Mouse (Mus musculus): ENCODE measurements around the gene Ggn. TPM values are rescaled to one million over a fixed set of nuclear protein-coding genes. Genes with fewer than 3 reads are reported as not detected.
"Not testable (repeated sequence)": the region's sequence is repeated elsewhere in the genome, so short reads cannot be mapped to it uniquely, and the experiment has no call there.

Ggn gene
- polyA plus RNA-seq, 1 experiment from 2014 or later: 0.54 TPM

DNA sequence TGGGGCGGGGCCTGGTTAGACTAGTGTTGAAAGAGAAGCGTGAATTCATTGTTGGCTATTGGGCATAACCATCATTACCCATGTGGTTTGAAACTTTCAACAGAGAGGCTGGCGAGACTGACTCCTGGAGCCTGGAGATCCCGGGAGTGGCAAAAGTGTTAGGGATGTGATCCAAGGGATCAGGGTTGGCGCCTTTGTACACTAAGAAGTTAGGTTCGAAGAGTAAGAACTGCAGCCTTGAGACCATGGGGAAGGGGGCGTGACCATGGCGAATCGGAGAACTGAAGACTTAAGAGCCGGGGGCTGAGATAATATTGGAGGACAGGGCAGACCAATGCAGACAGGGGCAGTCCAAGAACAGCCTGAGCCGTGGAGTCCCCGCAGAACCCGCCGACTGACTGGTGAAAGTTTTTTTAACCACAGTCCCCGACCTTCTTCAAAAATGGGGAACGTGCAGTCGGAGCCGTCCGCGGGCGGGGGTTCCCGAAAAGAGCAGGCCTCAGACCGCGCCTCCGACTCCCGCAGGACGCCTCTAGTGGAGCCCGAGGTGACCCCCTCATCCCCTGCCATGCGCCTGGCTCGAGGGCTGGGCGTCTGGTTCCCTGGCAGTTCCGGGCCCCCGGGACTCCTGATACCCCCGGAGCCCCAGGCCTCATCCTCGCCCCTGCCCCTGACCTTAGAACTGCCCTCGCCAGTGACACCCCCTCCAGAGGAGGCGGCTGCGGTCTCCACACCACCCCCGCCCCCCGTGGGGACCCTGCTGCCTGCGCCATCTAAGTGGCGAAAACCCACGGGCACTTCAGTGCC lies 948 bp downstream of the Ggn start:
- WGBS: under 1% methylated on average over 43 of the region's 43 CpGs
- H3K27ac ChIP-seq (ENCODE audit: low read length): no peak overlapping the region
- H3K27me3 ChIP-seq (ENCODE audit: control insufficient read depth, insufficient read depth, low read depth, low read length): peaks cover 37% of the 10 kb centered on the region
- no peak for ATAC-seq
- H3K9me3 ChIP-seq (replicated peaks; ENCODE audit: control insufficient read depth, low read length, poor library complexity, severe bottlenecking): no peaks in the 10 kb centered on the region
- peak overlapping the region; percentile 36; the same call in 1 of the 2 replicates for H3K9ac ChIP-seq (ENCODE audit: low read depth, low read length)
- peaks cover 19% of the 10 kb centered on the region for H3K36me3 ChIP-seq (ENCODE audit: control insufficient read depth, insufficient read depth, low read length)
- peak overlapping the region; percentile 61 for H3K4me2 ChIP-seq (ENCODE audit: low read length)
- H3K4me3 ChIP-seq (ENCODE audit: low read depth, low read length): peak overlapping the region; percentile 75
- peaks cover 22% of the 10 kb centered on the region for H3K4me1 ChIP-seq (ENCODE audit: control insufficient read depth, insufficient read depth, low read length)

- peak overlapping the region; percentile 13; the same call in 1 of the 2 replicates for H3K4me3 ChIP-seq (ENCODE audit: low read depth, low read length)
- no peak for ATAC-seq
- peaks cover 22% of the 10 kb centered on the region for H3K4me1 ChIP-seq (ENCODE audit: control insufficient read depth, insufficient read depth, low read length)
- WGBS: 4% methylated on average over 31 of the region's 34 CpGs
- H3K36me3 ChIP-seq (ENCODE audit: control insufficient read depth, insufficient read depth, low read length): peaks cover 23% of the 10 kb centered on the region
- no peak overlapping the region for H3K27ac ChIP-seq (ENCODE audit: low read length)
- peak overlapping the region; percentile 36; the same call in 1 of the 2 replicates for H3K9ac ChIP-seq (ENCODE audit: low read depth, low read length)
- H3K4me2 ChIP-seq (ENCODE audit: low read length): peak overlapping the region; percentile 61
- H3K27me3 ChIP-seq (ENCODE audit: control insufficient read depth, insufficient read depth, low read depth, low read length): peaks cover 37% of the 10 kb centered on the region
- no peaks in the 10 kb centered on the region for H3K9me3 ChIP-seq (replicated peaks; ENCODE audit: control insufficient read depth, low read length, poor library complexity, severe bottlenecking)
Observed at GRCm38 (mm10) chr7:29171562-29172097, 1.6 kb downstream of the Ggn start.

DNA sequence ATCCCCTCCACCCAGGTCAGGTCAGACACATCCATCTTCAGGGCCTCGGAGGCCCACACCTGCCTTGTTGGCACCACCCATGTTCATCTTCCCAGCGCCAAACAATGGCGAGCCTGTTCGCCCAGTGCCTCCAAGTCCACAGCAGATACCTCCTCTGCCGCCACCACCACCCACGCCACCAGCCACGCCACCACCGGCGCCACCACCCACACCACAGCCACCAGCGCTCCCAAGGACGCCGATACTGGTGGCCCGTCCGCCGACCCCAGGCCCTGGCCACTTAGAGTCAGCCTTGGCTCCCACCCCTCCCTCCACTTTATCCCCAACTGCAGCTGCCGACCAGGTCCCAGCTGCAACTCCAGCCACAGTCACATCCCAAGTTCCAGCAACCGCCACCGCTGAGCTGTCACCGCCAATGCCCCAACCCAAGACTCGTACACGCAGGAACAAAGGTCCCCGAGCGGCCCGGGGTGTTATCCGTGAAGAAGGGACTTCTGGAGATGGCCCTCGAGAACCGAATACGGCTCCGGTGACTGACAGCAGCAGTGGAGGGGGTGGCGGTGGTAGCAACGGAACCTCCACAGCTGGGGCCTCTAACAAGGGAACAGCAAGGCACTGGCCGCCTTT lies 2.5 kb downstream of the Ggn start:
- H3K4me3 ChIP-seq (ENCODE audit: low read depth, low read length): no peak overlapping the region
- 32% methylated on average over 32 of the region's 32 CpGs for WGBS
- H3K9ac ChIP-seq (ENCODE audit: low read depth, low read length): no peak overlapping the region
- H3K9me3 ChIP-seq (replicated peaks; ENCODE audit: control insufficient read depth, low read length, poor library complexity, severe bottlenecking): no peaks in the 10 kb centered on the region
- no peak overlapping the region for H3K27ac ChIP-seq (ENCODE audit: low read length)
- H3K4me2 ChIP-seq (ENCODE audit: low read length): no peak overlapping the region
- peaks cover 21% of the 10 kb centered on the region for H3K4me1 ChIP-seq (ENCODE audit: control insufficient read depth, insufficient read depth, low read length)
- H3K27me3 ChIP-seq (ENCODE audit: control insufficient read depth, insufficient read depth, low read depth, low read length): peaks cover 37% of the 10 kb centered on the region
- ATAC-seq: no peak
- H3K36me3 ChIP-seq (ENCODE audit: control insufficient read depth, insufficient read depth, low read length): peaks cover 25% of the 10 kb centered on the region

- 85% methylated on average over 4 of the region's 4 CpGs for WGBS
- H3K4me1 ChIP-seq (ENCODE audit: control insufficient read depth, insufficient read depth, low read length): peaks cover 17% of the 10 kb centered on the region
- H3K27ac ChIP-seq (ENCODE audit: low read length): no peak overlapping the region
- H3K9me3 ChIP-seq (replicated peaks; ENCODE audit: control insufficient read depth, low read length, poor library complexity, severe bottlenecking): no peaks in the 10 kb centered on the region
- peaks cover 25% of the 10 kb centered on the region for H3K36me3 ChIP-seq (ENCODE audit: control insufficient read depth, insufficient read depth, low read length)
- H3K4me3 ChIP-seq (ENCODE audit: low read depth, low read length): no peak overlapping the region
- H3K4me2 ChIP-seq (ENCODE audit: low read length): no peak overlapping the region
- ATAC-seq: no peak
- H3K27me3 ChIP-seq (ENCODE audit: control insufficient read depth, insufficient read depth, low read depth, low read length): peaks cover 16% of the 10 kb centered on the region
- H3K9ac ChIP-seq (ENCODE audit: low read depth, low read length): no peak overlapping the region
Observed at GRCm38 (mm10) chr7:29178106-29178505, 8.1 kb downstream of the Ggn start.

DNA sequence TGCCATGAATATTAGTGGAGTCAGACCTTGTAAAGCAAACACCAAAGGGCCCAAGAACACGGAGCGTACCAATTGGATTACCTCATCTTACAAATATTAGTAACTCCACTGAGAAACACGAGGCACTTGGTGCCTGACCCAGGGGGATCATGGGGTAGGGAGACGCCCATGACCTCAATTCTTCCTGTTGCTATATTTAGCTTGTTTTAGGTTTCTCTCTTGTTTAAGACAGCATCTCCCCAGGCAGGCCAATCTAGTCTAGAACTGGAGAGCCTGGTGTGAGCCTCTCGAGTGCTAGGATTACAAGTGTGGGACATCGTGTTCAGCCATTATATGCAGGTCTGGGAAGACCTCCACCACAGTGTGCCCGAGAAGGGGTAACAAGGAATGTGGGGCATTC lies 9.3 kb downstream of the Ggn start:
- Histone ChIP-seq H3K4me2 (ENCODE audit: low read length) (peak overlapping the region; percentile 82), H3K36me3 (ENCODE audit: control insufficient read depth, insufficient read depth, low read length) (peaks cover 21% of the 10 kb centered on the region), H3K4me3 (ENCODE audit: low read depth, low read length) (peak overlapping the region; percentile 65), H3K9me3 (replicated peaks; ENCODE audit: control insufficient read depth, low read length, poor library complexity, severe bottlenecking) (no peaks in the 10 kb centered on the region), H3K27ac (ENCODE audit: low read length) (no peak overlapping the region), H3K4me1 (ENCODE audit: control insufficient read depth, insufficient read depth, low read length) (peaks cover 17% of the 10 kb centered on the region), H3K27me3 (ENCODE audit: control insufficient read depth, insufficient read depth, low read depth, low read length) (peaks cover 5% of the 10 kb centered on the region; the same call in 1 of the 2 replicates), H3K9ac (ENCODE audit: low read depth, low read length) (peak overlapping the region; percentile 72)
- WGBS: 56% methylated on average over 7 of the region's 7 CpGs
- no peak for ATAC-seq

GRCm38 (mm10) chr7:29180077-29180853 lies 10.3 kb downstream of the Ggn start, which contains the start of gene Psmd8:
TSS of gene Psmd8 (minus strand) at chr7:29180701.
- Histone ChIP-seq H3K4me1 (ENCODE audit: control insufficient read depth, insufficient read depth, low read length) (peaks cover 17% of the 10 kb centered on the region), H3K27ac (ENCODE audit: low read length) (peak within 1 kb of the TSS; percentile 71), H3K36me3 (ENCODE audit: control insufficient read depth, insufficient read depth, low read length) (peaks cover 12% of the 10 kb centered on the region), H3K27me3 (ENCODE audit: control insufficient read depth, insufficient read depth, low read depth, low read length) (no peaks in the 10 kb centered on the region), H3K9me3 (replicated peaks; ENCODE audit: control insufficient read depth, low read length, poor library complexity, severe bottlenecking) (no peaks in the 10 kb centered on the region), H3K9ac (ENCODE audit: low read depth, low read length) (peak within 1 kb of the TSS; percentile 72), H3K4me3 (ENCODE audit: low read depth, low read length) (peak within 1 kb of the TSS; percentile 65), H3K4me2 (ENCODE audit: low read length) (peak within 1 kb of the TSS; percentile 82)
- WGBS: under 1% methylated on average over 62 of the region's 62 CpGs
- ATAC-seq: peak; percentile 95

DNA sequence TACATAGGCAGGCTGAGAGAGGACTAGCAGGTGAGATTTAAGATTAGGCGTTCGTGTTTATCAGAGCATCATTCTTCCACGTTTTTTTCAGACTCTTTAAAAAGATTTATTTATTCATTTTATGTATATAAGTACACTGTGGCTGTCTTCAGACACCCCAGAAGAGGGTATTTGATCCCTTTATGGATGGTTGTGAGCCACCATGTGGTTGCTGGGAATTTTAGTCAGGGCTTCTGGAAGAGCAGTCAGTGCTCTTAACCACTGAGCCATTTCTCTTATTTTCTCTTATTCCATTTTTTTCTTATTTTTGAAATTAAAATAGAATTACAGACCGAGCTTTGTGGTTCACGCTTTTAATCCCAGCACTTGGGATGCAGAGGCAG lies 10.8 kb downstream of the Ggn start:
- Histone ChIP-seq H3K36me3 (ENCODE audit: control insufficient read depth, insufficient read depth, low read length) (peaks cover 6% of the 10 kb centered on the region), H3K4me2 (ENCODE audit: low read length) (peak overlapping the region; percentile 38), H3K27me3 (ENCODE audit: control insufficient read depth, insufficient read depth, low read depth, low read length) (no peaks in the 10 kb centered on the region), H3K27ac (ENCODE audit: low read length) (peak overlapping the region; percentile 61), H3K9me3 (replicated peaks; ENCODE audit: control insufficient read depth, low read length, poor library complexity, severe bottlenecking) (no peaks in the 10 kb centered on the region), H3K4me1 (ENCODE audit: control insufficient read depth, insufficient read depth, low read length) (peaks cover 17% of the 10 kb centered on the region), H3K9ac (ENCODE audit: low read depth, low read length) (no peak overlapping the region), H3K4me3 (ENCODE audit: low read depth, low read length) (peak overlapping the region; percentile 65)
- WGBS: 42% methylated on average over 5 of the region's 5 CpGs
- peak; percentile 55 for ATAC-seq

DNA sequence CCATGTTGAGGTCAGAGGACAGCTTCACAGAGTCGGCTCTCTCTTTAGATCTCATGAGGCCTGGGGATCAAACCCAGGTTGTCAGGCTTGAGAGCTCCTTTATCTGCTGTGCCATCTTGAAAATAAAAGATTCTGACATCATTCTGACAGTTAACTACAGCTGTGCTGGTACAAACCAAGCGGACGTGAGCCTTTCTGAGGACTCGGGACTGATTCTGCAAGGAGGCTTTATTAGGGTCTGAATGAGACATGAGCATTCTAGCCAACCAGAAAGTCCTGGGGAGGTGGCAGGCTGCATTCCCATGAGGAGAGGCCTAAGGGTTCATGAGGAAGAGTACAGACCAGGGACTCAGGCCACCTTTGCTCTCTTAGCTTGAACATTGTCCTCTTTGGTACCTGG lies 11.3 kb downstream of the Ggn start:
- not testable (repeated sequence) for H3K4me3 ChIP-seq (ENCODE audit: low read depth, low read length); H3K9me3 ChIP-seq (replicated peaks; ENCODE audit: control insufficient read depth, low read length, poor library complexity, severe bottlenecking); H3K27me3 ChIP-seq (ENCODE audit: control insufficient read depth, insufficient read depth, low read depth, low read length); ATAC-seq; H3K9ac ChIP-seq (ENCODE audit: low read depth, low read length); H3K36me3 ChIP-seq (ENCODE audit: control insufficient read depth, insufficient read depth, low read length); H3K4me2 ChIP-seq (ENCODE audit: low read length)
- H3K4me1 ChIP-seq (ENCODE audit: control insufficient read depth, insufficient read depth, low read length): peaks cover 17% of the 10 kb centered on the region
- peak overlapping the region; percentile 61 for H3K27ac ChIP-seq (ENCODE audit: low read length)
- 93% methylated on average over 4 of the region's 4 CpGs for WGBS

Measured in midbrain, embryonic 16.5 days (tissue).